ENCODE assay signal across 20 mouse cellular contexts in the genomic region with DNA sequence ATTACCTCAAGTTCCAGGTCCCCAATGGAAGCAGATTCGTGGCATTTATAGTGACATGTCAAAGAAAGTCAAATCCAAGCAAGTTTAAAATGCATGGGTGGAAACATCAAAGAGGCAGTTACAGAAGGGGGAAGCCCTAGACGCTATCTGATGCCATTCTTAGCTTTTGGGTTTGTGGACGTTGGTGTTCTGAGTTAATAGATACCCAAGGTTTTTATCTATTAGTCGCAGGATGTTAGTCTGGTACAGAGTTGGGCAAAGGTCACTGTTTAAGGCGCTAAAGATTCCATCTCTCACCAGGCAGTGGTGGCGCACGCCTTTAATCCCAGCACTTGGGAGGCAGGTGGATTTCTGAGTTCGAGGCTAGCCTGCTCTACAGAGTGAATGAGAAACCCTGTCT. TPM values are rescaled to one million over a fixed set of nuclear protein-coding genes. Genes with fewer than 3 reads are reported as not detected.
DNase-seq lines count a peak whose midpoint lies in the region; ATAC-seq and TF ChIP-seq lines count a peak whose summit lies in the region.
"Had no signal": no experiment of that assay in that cellular context is flagged by ENCODE, and none has a peak within 500 bp of the region (broad histone marks: within the 10 kb centered on the region; RNA-seq: fewer than 3 reads in every experiment).

No protein-coding gene starts in this region.

- no peak for TF ChIP-seq CTCF in liver, postnatal 0 days (IDR thresholded peaks at IDR 0.05; ENCODE audit: low read depth)

- no peak overlapping the region for H3K4me2 ChIP-seq in liver, postnatal 0 days (ENCODE audit: low read depth, low read length)
- H3K4me2 ChIP-seq: forebrain, embryonic 12.5 days; heart, embryonic 11.5 days; hindbrain, embryonic 13.5 days; midbrain, embryonic 12.5 days had no signal

- no peak overlapping the region for H3K9ac ChIP-seq in liver, postnatal 0 days (replicated peaks)
- H3K9ac ChIP-seq: forebrain, embryonic 12.5 days; hindbrain, embryonic 13.5 days; midbrain, embryonic 12.5 days had no signal

- H3K36me3 ChIP-seq in liver, postnatal 0 days (replicated peaks; ENCODE audit: insufficient read depth, low read length), result no peaks in the 10 kb centered on the region
- H3K36me3 ChIP-seq: embryonic facial prominence, embryonic 10.5 days; forebrain, embryonic 12.5 days; hindbrain, embryonic 13.5 days; midbrain, embryonic 12.5 days had no signal

- H3K27ac ChIP-seq in liver, postnatal 0 days (ENCODE audit: low read depth), result no peak overlapping the region
- H3K27ac ChIP-seq: embryonic facial prominence, embryonic 10.5 days; forebrain, embryonic 12.5 days; hindbrain, embryonic 13.5 days; macrophage; midbrain, embryonic 12.5 days had no signal

- peaks cover 12% of the 10 kb centered on the region for H3K4me1 ChIP-seq in liver, postnatal 0 days (ENCODE audit: insufficient read depth)
- H3K4me1 ChIP-seq: embryonic facial prominence, embryonic 10.5 days; forebrain, embryonic 12.5 days; hindbrain, embryonic 13.5 days; midbrain, embryonic 12.5 days had no signal

- no peaks in the 10 kb centered on the region for H3K9me3 ChIP-seq in liver, postnatal 0 days (ENCODE audit: low read length)
- H3K9me3 ChIP-seq: embryonic facial prominence, embryonic 10.5 days; forebrain, embryonic 12.5 days; hindbrain, embryonic 13.5 days; midbrain, embryonic 12.5 days had no signal

- TF ChIP-seq EP300 in liver, postnatal 0 days (IDR thresholded peaks at IDR 0.05; ENCODE audit: low read depth), result peak; percentile 97

- WGBS in liver, postnatal 0 days (ENCODE audit: insufficient replicate concordance), result 39% methylated on average over 8 of the region's 8 CpGs

- no peak overlapping the region for H3K4me3 ChIP-seq in liver, postnatal 0 days (ENCODE audit: low read depth, low read length)
- H3K4me3 ChIP-seq: embryonic facial prominence, embryonic 10.5 days; forebrain, embryonic 12.5 days; hindbrain, embryonic 13.5 days; midbrain, embryonic 12.5 days had no signal

- ATAC-seq in liver, postnatal 0 days, result peak; percentile 80
- ATAC-seq: inflammation-experienced regulatory T-cells, adult 6 months; Patski had no signal

- H3K27me3 ChIP-seq in liver, postnatal 0 days (ENCODE audit: insufficient read depth, low read length), result no peaks in the 10 kb centered on the region
- H3K27me3 ChIP-seq: forebrain, embryonic 12.5 days; hindbrain, embryonic 13.5 days; midbrain, embryonic 12.5 days; Patski had no signal

- DNase-seq in 416B (ENCODE audit: low read depth) (peak; percentile 76), liver (peak; percentile 35)
- DNase-seq in c-Kit-positive CD71-positive TER-119-negative erythroid progenitor cells, embryonic 14.5 days (ENCODE audit: low read depth), result peak; percentile 68
- DNase-seq in liver, postnatal 0 days, result no peak
- DNase-seq in heart, postnatal 4 days, result no peak
- DNase-seq in neural tube, embryonic 10.5 days (ENCODE audit: extremely low spot score, low spot score), result no peak
- DNase-seq in adrenal gland, adult 18-20 months (ENCODE audit: low spot score in 2 of 2), result no peak
- DNase-seq: adrenal gland, postnatal 10 days; cerebellum, adult 11 months; cerebellum, postnatal 25 days; kidney, postnatal 10 days had no signal

RNA-seq across cellular contexts. Expression of a gene that starts 12.5 kb away (rescaled TPM):
- polyA plus RNA-seq in liver, postnatal 0 days (2015; fragmentation: Nextera tagmentation; extraction: Ambion mirVana), result 11.5 and 14.0 TPM in 2 replicates
- 10 to 100 TPM; 57.3 to 57.7 TPM for total RNA-seq in heart, postnatal 4 days (2021)
- 10 to 100 TPM; 51.6 to 62.3 TPM for total RNA-seq in adrenal gland, adult 18-20 months (2021)

RNA-seq across cellular contexts. Expression of a gene that starts 24.9 kb away (rescaled TPM):
- polyA plus RNA-seq in liver, postnatal 0 days (2015; fragmentation: Nextera tagmentation; extraction: Ambion mirVana), result 8.3 and 8.6 TPM in 2 replicates
- 10 to 100 TPM; 41.0 to 42.5 TPM for total RNA-seq in heart, postnatal 4 days (2021)
- total RNA-seq in adrenal gland, adult 18-20 months (2021), result 10 to 100 TPM; 43.3 to 47.5 TPM

RNA-seq across cellular contexts. Expression of a gene that starts 25.3 kb away (rescaled TPM):
- polyA plus RNA-seq in liver, postnatal 0 days (2015; fragmentation: Nextera tagmentation; extraction: Ambion mirVana), result 19.7 and 94.3 TPM in 2 replicates
- 10 to 100 TPM in 1 of 2 experiments, 1 to 10 TPM in 1; 3.1 to 33.0 TPM for total RNA-seq in heart, postnatal 4 days (2021)
- total RNA-seq in adrenal gland, adult 18-20 months (2021), result 10 to 100 TPM in 1 of 2 experiments, under 1 TPM in 1; 0.66 to 16.3 TPM

RNA-seq across cellular contexts. Expression of a gene that starts 45.7 kb away (rescaled TPM):
- polyA plus RNA-seq in liver, postnatal 0 days (2015; fragmentation: Nextera tagmentation; extraction: Ambion mirVana), result 4.9 and 5.6 TPM in 2 replicates
- total RNA-seq in heart, postnatal 4 days (2021), result under 1 TPM; 0.38 to 0.67 TPM
- total RNA-seq in adrenal gland, adult 18-20 months (2021), result 1 to 10 TPM in 1 of 2 experiments, under 1 TPM in 1; 0.89 to 1.3 TPM
- polyA plus RNA-seq: neural tube, embryonic 14.5 days had no signal

RNA-seq across cellular contexts. Expression of a gene that starts 49.5 kb away (rescaled TPM):
- polyA plus RNA-seq in liver, postnatal 0 days (2015; fragmentation: Nextera tagmentation; extraction: Ambion mirVana), result 4.0 and 5.3 TPM in 2 replicates
- total RNA-seq in heart, postnatal 4 days (2021), result 10 to 100 TPM in 1 of 2 experiments, 1 to 10 TPM in 1; 9.2 to 10.8 TPM
- 10 to 100 TPM; 12.6 to 14.8 TPM for total RNA-seq in adrenal gland, adult 18-20 months (2021)

Comparison
In these comparisons a context has a peak if more than half of its experiments do, and no peak if none do; other contexts are left out.
1. DNase-seq: peak in 416B (single experiment), c-Kit-positive CD71-positive TER-119-negative erythroid progenitor cells, embryonic 14.5 days (single experiment) and liver (single experiment); none in liver, postnatal 0 days (single experiment), heart, postnatal 4 days (single experiment), neural tube, embryonic 10.5 days (single experiment) and adrenal gland, adult 18-20 months (0 of 2).